Mouse (Mus musculus) forebrain, embryonic 11.5 days (tissue): ENCODE measurements around the gene Ect2l. TPM values are rescaled to one million over a fixed set of nuclear protein-coding genes. Genes with fewer than 3 reads are reported as not detected.

Experiments
- ATAC-seq: fragments of 200-750 bp; cut with Nextera tagmentation; replicated peaks from 2 replicates; pipeline ENCODE4 v1.8.0; 2017; ENCODE audit warnings: moderate TSS enrichment; ENCODE audit not compliant: low FRiP score
- DNase-seq: peaks from one replicate; pipeline ENCODE4 v3.0.0-alpha.2; 2017; ENCODE audit warnings: low spot score
- H3K27ac ChIP-seq: fragments of 300-500 bp; sonication (generic); 2 replicates; pipeline ENCODE4 v1.5.1; 2014; ENCODE audit warnings: low read depth, low read length
- H3K27me3 ChIP-seq: fragments of 300-500 bp; sonication (generic); 2 replicates; pipeline ENCODE4 v1.6.1; 2014; ENCODE audit warnings: mild to moderate bottlenecking, low read length, mixed read lengths; ENCODE audit not compliant: control insufficient read depth, insufficient read depth
- H3K36me3 ChIP-seq: fragments of 300-500 bp; sonication (generic); 2 replicates; pipeline ENCODE4 v1.6.1; 2014; ENCODE audit warnings: mild to moderate bottlenecking, low read length, moderate library complexity, mixed read lengths; ENCODE audit not compliant: control insufficient read depth, insufficient read depth
- H3K4me1 ChIP-seq: fragments of 300-500 bp; sonication (generic); replicated peaks from 2 replicates; pipeline ENCODE4 v1.6.1; 2014; ENCODE audit warnings: low read length, mixed read lengths; ENCODE audit not compliant: control insufficient read depth, insufficient read depth
- H3K4me2 ChIP-seq: fragments of 300-500 bp; sonication (generic); 2 replicates; pipeline ENCODE4 v1.6.1; 2014; ENCODE audit warnings: low read depth, mild to moderate bottlenecking, low read length, moderate library complexity, mixed read lengths; ENCODE audit not compliant: severe bottlenecking
- H3K4me3 ChIP-seq: fragments of 300-500 bp; sonication (generic); 2 replicates; pipeline ENCODE4 v1.5.1; 2014; ENCODE audit warnings: low read depth, low read length
- H3K9ac ChIP-seq: fragments of 300-500 bp; sonication (generic); 2 replicates; pipeline ENCODE4 v1.6.1; 2014; ENCODE audit warnings: low read length
- H3K9me3 ChIP-seq: fragments of 300-500 bp; sonication (generic); 2 replicates; pipeline ENCODE4 v1.6.1; 2016; ENCODE audit warnings: low read length, mixed read lengths; ENCODE audit not compliant: control insufficient read depth
- WGBS: fragments of 180-500 bp; shearing (Covaris S2); extraction: QIAGEN DNeasy Blood & Tissue Kit; methylation state at CpG from one replicate; pipeline ENCODE4 v1.1.7; 2014; 5-methylcytosine and 5-hydroxymethylcytosine counted together
- polyA plus RNA-seq: library from polyadenylated mRNA; unstranded; fragments of >200 nt; fragmentation: Nextera tagmentation; extraction: Ambion mirVana; gene quantifications from 2 replicates; pipeline ENCODE4 v1.2.1, GENCODE M21; 2014

Ect2l gene
- polyA plus RNA-seq, 1 experiment from 2014 or later, result 0.49 TPM

- no peak overlapping the region for H3K27ac ChIP-seq
- no peaks in the 10 kb centered on the region for H3K4me1 ChIP-seq
- no peaks in the 10 kb centered on the region for H3K27me3 ChIP-seq
- WGBS, result 92% methylated on average over 5 of the region's 5 CpGs
- no peak overlapping the region for H3K4me2 ChIP-seq
- no peaks in the 10 kb centered on the region for H3K36me3 ChIP-seq
- no peak overlapping the region for H3K4me3 ChIP-seq
- no peak overlapping the region for H3K9ac ChIP-seq
- H3K9me3 ChIP-seq, result no peaks in the 10 kb centered on the region
- ATAC-seq (no peak), DNase-seq (no peak)
Observed at GRCm38 (mm10) chr10:18198286-18199015, 12.2 kb downstream of the Ect2l start.

- H3K4me3 ChIP-seq, result no peak overlapping the region
- H3K4me2 ChIP-seq, result peak overlapping the region; percentile 29; the same call in 1 of the 2 replicates
- H3K36me3 ChIP-seq, result no peaks in the 10 kb centered on the region
- H3K9ac ChIP-seq, result no peak overlapping the region
- WGBS, result 66% methylated on average over 14 of the region's 14 CpGs
- ATAC-seq, result no peak; the same call in 1 of the 2 replicates
- H3K27ac ChIP-seq, result no peak overlapping the region
- H3K4me1 ChIP-seq, result no peaks in the 10 kb centered on the region
- no peaks in the 10 kb centered on the region for H3K27me3 ChIP-seq
- no peaks in the 10 kb centered on the region for H3K9me3 ChIP-seq
- DNase-seq, result peak; percentile 71
Observed at GRCm38 (mm10) chr10:18197206-18197979, 13.3 kb downstream of the Ect2l start.

- H3K9me3 ChIP-seq, result no peaks in the 10 kb centered on the region
- no peaks in the 10 kb centered on the region for H3K4me1 ChIP-seq
- ATAC-seq (no peak), DNase-seq (no peak)
- H3K4me3 ChIP-seq, result no peak overlapping the region
- H3K36me3 ChIP-seq, result no peaks in the 10 kb centered on the region
- H3K27me3 ChIP-seq, result no peaks in the 10 kb centered on the region
- 79% methylated on average over 14 of the region's 14 CpGs for WGBS
- no peak overlapping the region for H3K4me2 ChIP-seq
- H3K9ac ChIP-seq, result no peak overlapping the region
- no peak overlapping the region for H3K27ac ChIP-seq
Observed at GRCm38 (mm10) chr10:18194737-18195141, 16.0 kb downstream of the Ect2l start.

GRCm38 (mm10) chr10:18194156-18194555 lies 16.5 kb downstream of the Ect2l start:
- ATAC-seq (no peak), DNase-seq (no peak)
- H3K4me3 ChIP-seq, result no peak overlapping the region
- no peak overlapping the region for H3K4me2 ChIP-seq
- H3K4me1 ChIP-seq, result no peaks in the 10 kb centered on the region
- WGBS, result 86% methylated on average over 11 of the region's 11 CpGs
- no peak overlapping the region for H3K9ac ChIP-seq
- no peaks in the 10 kb centered on the region for H3K27me3 ChIP-seq
- no peaks in the 10 kb centered on the region for H3K36me3 ChIP-seq
- no peaks in the 10 kb centered on the region for H3K9me3 ChIP-seq
- no peak overlapping the region for H3K27ac ChIP-seq

- Histone ChIP-seq H3K4me2 (no peak overlapping the region), H3K4me1 (no peaks in the 10 kb centered on the region), H3K9me3 (no peaks in the 10 kb centered on the region), H3K4me3 (no peak overlapping the region), H3K9ac (no peak overlapping the region), H3K27ac (no peak overlapping the region), H3K27me3 (no peaks in the 10 kb centered on the region), H3K36me3 (no peaks in the 10 kb centered on the region)
- ATAC-seq, result no peak
- no peak for DNase-seq
- WGBS, result 88% methylated on average over 11 of the region's 11 CpGs
Observed at GRCm38 (mm10) chr10:18193221-18193620, 17.5 kb downstream of the Ect2l start.

GRCm38 (mm10) chr10:18191706-18192105 lies 19.0 kb downstream of the Ect2l start:
- ATAC-seq (no peak), DNase-seq (no peak)
- no peak overlapping the region for H3K4me2 ChIP-seq
- H3K9me3 ChIP-seq, result no peaks in the 10 kb centered on the region
- no peak overlapping the region for H3K27ac ChIP-seq
- 82% methylated on average over 8 of the region's 8 CpGs for WGBS
- no peaks in the 10 kb centered on the region for H3K4me1 ChIP-seq
- H3K36me3 ChIP-seq, result no peaks in the 10 kb centered on the region
- H3K9ac ChIP-seq, result no peak overlapping the region
- H3K27me3 ChIP-seq, result no peaks in the 10 kb centered on the region
- H3K4me3 ChIP-seq, result no peak overlapping the region

- H3K27ac ChIP-seq, result no peak overlapping the region
- no peak overlapping the region for H3K4me2 ChIP-seq
- H3K4me1 ChIP-seq, result no peaks in the 10 kb centered on the region
- no peaks in the 10 kb centered on the region for H3K9me3 ChIP-seq
- H3K9ac ChIP-seq, result no peak overlapping the region
- H3K4me3 ChIP-seq, result no peak overlapping the region
- H3K36me3 ChIP-seq, result no peaks in the 10 kb centered on the region
- DNase-seq (no peak), ATAC-seq (no peak)
- no peaks in the 10 kb centered on the region for H3K27me3 ChIP-seq
- 85% methylated on average over 4 of the region's 4 CpGs for whole genome bisulfite sequencing
Observed at GRCm38 (mm10) chr10:18189498-18189897, 21.2 kb downstream of the Ect2l start.

- no peaks in the 10 kb centered on the region for H3K9me3 ChIP-seq
- no peaks in the 10 kb centered on the region for H3K4me1 ChIP-seq
- no peak for ATAC-seq
- no peak for DNase-seq
- no peaks in the 10 kb centered on the region for H3K27me3 ChIP-seq
- H3K27ac ChIP-seq, result no peak overlapping the region
- H3K4me3 ChIP-seq, result no peak overlapping the region
- H3K36me3 ChIP-seq, result no peaks in the 10 kb centered on the region
- no peak overlapping the region for H3K9ac ChIP-seq
- WGBS, result 90% methylated on average over 6 of the region's 6 CpGs
- H3K4me2 ChIP-seq, result no peak overlapping the region
Observed at GRCm38 (mm10) chr10:18188564-18188963, 22.1 kb downstream of the Ect2l start.
